Mouse (Mus musculus) urinary bladder, adult 2 months (tissue): ENCODE measurements around the gene Tcf12. TPM values are rescaled to one million over a fixed set of nuclear protein-coding genes. Genes with fewer than 3 reads are reported as not detected.

Experiments used
- DNase-seq: peaks from one replicate; pipeline ENCODE4 v3.0.0; 2022; ENCODE audit warnings: low spot score
- polyA plus RNA-seq: library from polyadenylated mRNA; depleted of rRNA; stranded (reverse); fragments of >200 nt; gene quantifications from 2 replicates; pipeline ENCODE4 v1.2.3, GENCODE M21; 2012

The Tcf12 gene
- polyA plus RNA-seq, 1 experiment, result 61.3 TPM

- no peak for DNase-seq
Observed at GRCm38 (mm10) chr9:72088893-72089611, 22.6 kb downstream of the Tcf12 start.

GRCm38 (mm10) chr9:72085017-72085416 is 26.7 kb downstream of the Tcf12 start:
- no peak for DNase-seq

- no peak for DNase-seq
Observed at GRCm38 (mm10) chr9:72084131-72084530, 27.5 kb downstream of the Tcf12 start.

- no peak for DNase-seq
Observed at GRCm38 (mm10) chr9:72076158-72076557, 35.5 kb downstream of the Tcf12 start.

GRCm38 (mm10) chr9:72066151-72066550 is 45.5 kb downstream of the Tcf12 start:
- no peak for DNase-seq

- DNase-seq, result no peak
Observed at GRCm38 (mm10) chr9:72053144-72053543, 58.5 kb downstream of the Tcf12 start.

GRCm38 (mm10) chr9:72040156-72040555 is 71.5 kb downstream of the Tcf12 start:
- no peak for DNase-seq

- no peak for DNase-seq
Observed at GRCm38 (mm10) chr9:72039369-72039768, 72.3 kb downstream of the Tcf12 start.

- no peak for DNase-seq
Observed at GRCm38 (mm10) chr9:72037059-72037516, 74.6 kb downstream of the Tcf12 start.

GRCm38 (mm10) chr9:72036257-72036656 is 75.4 kb downstream of the Tcf12 start:
- DNase-seq, result no peak

- DNase-seq, result no peak
Observed at GRCm38 (mm10) chr9:72033271-72033670, 78.4 kb downstream of the Tcf12 start.

GRCm38 (mm10) chr9:72030274-72030673 is 81.4 kb downstream of the Tcf12 start:
- no peak for DNase-seq

- no peak for DNase-seq
Observed at GRCm38 (mm10) chr9:72029601-72030000, 82.1 kb downstream of the Tcf12 start.

GRCm38 (mm10) chr9:72023274-72023673 is 88.4 kb downstream of the Tcf12 start:
- no peak for DNase-seq

- DNase-seq, result no peak
Observed at GRCm38 (mm10) chr9:72021512-72021911, 90.2 kb downstream of the Tcf12 start.

GRCm38 (mm10) chr9:72016021-72016420 is 95.7 kb downstream of the Tcf12 start:
- no peak for DNase-seq

- no peak for DNase-seq
Observed at GRCm38 (mm10) chr9:72014585-72015381, 96.9 kb downstream of the Tcf12 start.

GRCm38 (mm10) chr9:72013541-72013940 is 98.1 kb downstream of the Tcf12 start:
- no peak for DNase-seq

- no peak for DNase-seq
Observed at GRCm38 (mm10) chr9:72008634-72009033, 103.0 kb downstream of the Tcf12 start.

GRCm38 (mm10) chr9:71991147-71991546 is 120.5 kb downstream of the Tcf12 start:
- DNase-seq, result no peak

- DNase-seq, result no peak
Observed at GRCm38 (mm10) chr9:71990376-71990775, 121.3 kb downstream of the Tcf12 start.

GRCm38 (mm10) chr9:71989663-71990062 is 122.0 kb downstream of the Tcf12 start:
- DNase-seq, result no peak

- DNase-seq, result no peak
Observed at GRCm38 (mm10) chr9:71986716-71987115, 125.0 kb downstream of the Tcf12 start.
